Mouse (Mus musculus) left cerebral cortex, adult 9 months (tissue): ENCODE results near the gene Clcn2.

Experiments used
- DNase-seq, 2 experiments: peaks; one replicate each; pipeline ENCODE4 v3.0.0; 2022; ENCODE audit warnings: low spot score in 2 of 2

The Clcn2 gene

GRCm38 (mm10) chr16:20717181-20717977 lies at the start of gene Clcn2, which contains the start of gene Polr2h:
Gene Clcn2 (minus strand): TSS chr16:20717746.
Gene Polr2h (plus strand): TSS chr16:20717665.
- DNase-seq, result peak; percentile 95 to 98

- no peak for DNase-seq
Measured at GRCm38 (mm10) chr16:20765244-20765643, 47.7 kb upstream of the Clcn2 start.

GRCm38 (mm10) chr16:20761681-20762080 lies 44.1 kb upstream of the Clcn2 start:
- DNase-seq, result peak in 1 of 2 experiments; percentile 42

DNA sequence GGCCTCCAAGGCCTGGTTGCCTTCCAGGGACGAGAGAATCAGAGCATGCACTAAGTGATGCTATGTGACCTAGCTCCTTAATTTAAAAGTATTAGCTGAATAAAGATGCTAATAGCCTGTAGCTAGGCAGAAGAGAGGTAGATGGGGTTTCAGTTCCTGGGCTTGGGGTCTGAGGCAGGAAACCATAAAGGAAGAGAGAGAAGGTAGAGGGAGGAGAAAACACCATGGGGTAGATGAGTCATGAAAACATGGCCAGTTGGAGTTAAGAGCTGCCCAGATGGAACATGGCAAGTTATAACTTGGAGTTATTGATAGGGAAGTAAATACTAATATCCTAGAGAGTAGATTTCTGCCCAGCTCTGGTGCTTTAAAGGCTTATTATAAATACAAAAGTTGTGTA lies 39.8 kb upstream of the Clcn2 start:
- DNase-seq, result no peak

- no peak for DNase-seq
Measured at GRCm38 (mm10) chr16:20756052-20756451, 38.5 kb upstream of the Clcn2 start.

GRCm38 (mm10) chr16:20750518-20750917 lies 33.0 kb upstream of the Clcn2 start:
- DNase-seq, result no peak

- DNase-seq, result peak; percentile 58 to 84
Measured at GRCm38 (mm10) chr16:20746641-20747040, 29.1 kb upstream of the Clcn2 start.

DNA sequence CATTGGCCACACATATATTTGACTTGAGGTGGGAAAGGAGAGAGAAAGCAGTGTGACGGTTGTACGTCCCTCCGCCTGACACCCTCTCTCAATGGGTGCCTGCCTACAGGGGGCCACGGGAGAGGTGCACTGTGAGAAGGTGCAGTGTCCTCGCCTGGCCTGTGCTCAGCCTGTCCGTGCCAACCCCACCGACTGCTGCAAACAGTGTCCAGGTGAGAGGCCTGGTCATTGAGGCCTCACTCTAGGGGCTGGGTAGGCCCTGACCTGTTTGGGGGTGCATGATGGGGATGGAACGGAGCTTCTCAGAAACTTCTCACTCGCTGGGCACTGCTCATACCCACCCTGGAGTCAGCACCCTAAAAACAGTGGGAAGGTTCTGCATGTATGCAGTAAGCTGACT lies 22.3 kb upstream of the Clcn2 start:
- no peak for DNase-seq

DNA sequence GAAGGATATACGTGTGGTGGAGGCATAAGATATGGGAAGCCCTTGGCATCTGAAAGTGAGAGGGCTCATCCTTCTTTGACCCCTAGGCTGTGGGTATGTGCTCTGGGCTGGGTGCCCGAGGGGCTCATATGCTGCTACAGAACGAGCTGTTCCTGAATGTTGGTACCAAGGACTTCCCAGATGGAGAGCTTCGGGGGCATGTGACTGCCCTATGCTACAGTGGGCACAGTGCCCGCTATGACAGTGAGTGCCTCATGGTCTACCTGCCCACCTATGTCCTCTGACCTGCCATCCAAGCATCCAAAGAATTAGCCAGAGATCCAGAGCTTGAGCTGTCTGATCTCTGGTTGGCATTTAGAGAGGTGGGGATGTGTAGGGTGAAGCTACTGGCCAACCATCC lies 19.3 kb upstream of the Clcn2 start:
- no peak for DNase-seq

GRCm38 (mm10) chr16:20736168-20736567 lies 18.6 kb upstream of the Clcn2 start:
- no peak for DNase-seq

- no peak for DNase-seq
Measured at GRCm38 (mm10) chr16:20735651-20736050, 18.1 kb upstream of the Clcn2 start.

- no peak for DNase-seq
Measured at GRCm38 (mm10) chr16:20733731-20734730, 16.5 kb upstream of the Clcn2 start, which contains the start of gene Thpo. Gene Thpo (minus strand): TSS chr16:20734511.

- no peak for DNase-seq
Measured at GRCm38 (mm10) chr16:20732925-20733730, 15.6 kb upstream of the Clcn2 start, which contains the start of gene Chrd. Gene Chrd (plus strand): TSS chr16:20733127.

DNA sequence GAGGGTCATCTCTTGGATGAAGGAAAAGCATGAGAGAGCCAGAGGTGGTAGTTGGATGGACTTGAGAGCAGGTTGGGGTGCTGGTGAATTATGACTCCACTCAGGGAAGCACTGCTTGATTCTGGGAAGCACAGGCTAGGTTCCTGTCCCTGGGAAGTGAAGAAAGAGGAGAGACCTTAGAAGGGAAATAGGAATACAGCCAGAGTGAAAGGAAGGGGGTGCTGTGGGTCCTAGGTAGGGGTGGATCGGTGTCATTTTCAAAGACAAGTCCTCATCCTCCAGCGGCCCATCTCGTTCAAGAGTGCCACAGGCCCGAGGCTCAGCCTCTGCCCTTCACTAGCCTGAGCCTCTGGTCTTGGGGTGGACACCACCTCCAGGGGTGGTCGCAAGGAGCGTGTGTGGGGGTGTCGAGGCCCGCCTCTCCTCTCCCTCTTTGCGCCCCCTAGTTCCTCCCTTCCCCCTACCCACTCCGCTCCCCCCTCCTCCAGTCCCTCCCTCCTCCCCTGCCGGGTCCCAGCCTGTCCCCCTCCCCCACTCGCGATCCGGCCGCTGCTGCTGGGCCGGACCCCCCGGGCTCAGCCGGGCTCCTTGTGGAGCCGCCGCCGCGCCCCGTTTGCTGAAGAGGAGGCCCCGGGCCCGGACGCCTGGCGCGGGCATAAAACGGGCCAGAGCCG lies 14.8 kb upstream of the Clcn2 start:
- no peak for DNase-seq

DNA sequence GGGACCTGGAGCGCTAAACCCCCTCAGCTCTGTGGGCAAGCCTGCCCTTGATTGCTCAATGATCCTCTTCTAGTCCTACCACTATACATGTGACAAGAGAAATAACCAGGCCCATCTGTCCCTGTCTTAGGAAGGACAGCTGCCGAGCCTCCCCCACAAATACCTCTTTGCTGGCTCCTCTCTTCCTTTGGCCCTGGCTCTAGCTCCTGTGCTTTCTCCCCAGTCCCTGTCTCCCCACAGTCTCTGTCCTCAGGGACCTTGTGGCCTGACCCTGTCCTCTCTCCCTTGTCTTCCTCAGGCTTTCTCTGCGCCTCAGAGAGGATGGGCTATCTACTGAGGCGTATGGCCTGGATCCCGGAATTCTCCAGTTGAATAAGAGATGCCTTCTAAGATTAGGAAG lies 14.1 kb upstream of the Clcn2 start:
- DNase-seq, result peak in 1 of 2 experiments; percentile 70

DNA sequence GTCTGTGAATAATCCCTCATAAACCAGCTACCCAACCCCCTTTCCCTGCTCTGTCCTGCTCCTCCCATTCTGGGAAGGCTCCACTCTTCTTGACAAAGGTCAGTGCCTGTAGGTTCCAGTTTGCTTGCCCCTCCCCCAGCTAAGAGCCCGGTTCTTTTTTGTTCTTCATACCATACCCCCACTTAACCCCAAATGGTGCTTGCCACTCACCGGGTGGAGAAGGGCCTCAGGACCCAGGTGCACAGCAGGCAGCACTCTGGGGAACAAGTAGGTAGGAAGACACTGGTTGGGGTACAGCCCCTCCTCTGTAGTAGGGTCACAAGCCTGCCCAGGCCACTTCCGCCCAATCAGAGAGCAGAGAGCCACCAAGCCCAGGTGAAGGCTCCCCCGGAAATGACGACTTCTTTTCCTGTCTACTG lies 12.8 kb upstream of the Clcn2 start:
- no peak for DNase-seq

GRCm38 (mm10) chr16:20726384-20726783 lies 8.8 kb upstream of the Clcn2 start:
- no peak for DNase-seq

- DNase-seq, result no peak
Measured at GRCm38 (mm10) chr16:20725750-20726149, 8.2 kb upstream of the Clcn2 start.

DNA sequence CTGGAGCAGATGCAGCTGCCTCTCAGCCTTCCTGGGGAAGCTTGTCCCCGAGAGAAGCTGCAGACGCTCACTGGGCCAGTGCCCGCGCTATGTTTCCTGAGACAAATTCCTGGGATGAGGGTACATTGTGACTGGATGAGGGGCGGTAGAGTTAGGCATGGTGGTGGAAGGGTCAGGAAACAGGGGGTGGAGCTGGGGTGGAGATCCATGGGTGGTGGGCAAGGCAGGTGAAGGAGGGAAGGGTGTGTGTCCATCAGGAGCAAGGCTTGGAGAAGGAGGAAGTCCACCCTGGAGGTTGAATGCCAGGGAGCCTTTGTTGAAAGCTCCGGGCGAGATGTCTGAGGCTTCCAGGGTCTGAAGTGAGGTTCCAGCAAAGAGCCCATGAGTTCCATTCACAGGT lies 7.8 kb upstream of the Clcn2 start:
- DNase-seq, result no peak

GRCm38 (mm10) chr16:20724338-20724748 lies 6.8 kb upstream of the Clcn2 start:
- no peak for DNase-seq

DNA sequence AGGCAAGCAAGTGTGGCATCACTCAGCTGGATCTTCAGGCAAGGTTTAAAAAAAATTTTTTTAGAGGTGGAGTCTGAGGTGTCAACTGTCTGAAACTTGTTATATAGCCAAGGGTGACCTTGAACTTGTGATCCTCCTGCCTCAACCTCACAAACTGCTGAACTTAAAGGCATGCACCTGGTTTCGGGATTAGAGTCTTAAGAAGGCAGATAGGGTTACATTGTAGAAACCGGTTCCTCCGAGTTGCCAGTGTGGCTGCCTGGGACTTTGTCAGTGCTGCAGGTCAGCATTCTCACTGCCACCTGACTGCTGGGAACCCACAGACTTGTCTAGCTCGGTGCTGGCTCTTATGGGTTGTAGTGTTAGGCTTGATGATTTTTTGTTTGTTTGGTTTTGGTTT lies 5.7 kb upstream of the Clcn2 start:
- DNase-seq, result no peak
